Mouse (Mus musculus) C2C12 (cell line): ENCODE results near the gene Gpr171. TPM values are rescaled to one million over a fixed set of nuclear protein-coding genes. Genes with fewer than 3 reads are reported as not detected.

Source experiments
- H3K27me3 ChIP-seq: one replicate; pipeline ENCODE4 v1.6.1; 2011; ENCODE audit not compliant: control insufficient read depth, insufficient read depth, insufficient read length
- H3K36me3 ChIP-seq: one replicate; pipeline ENCODE4 v1.6.1; 2011; ENCODE audit not compliant: control insufficient read depth, insufficient read depth
- H3K4me3 ChIP-seq: one replicate; pipeline ENCODE4 v1.5.1; 2011; ENCODE audit warnings: mild to moderate bottlenecking, control low read depth; ENCODE audit not compliant: poor library complexity, insufficient read depth, severe bottlenecking
- H3K79me2 ChIP-seq: one replicate; pipeline ENCODE4 v1.6.1; 2011; ENCODE audit not compliant: control insufficient read depth, insufficient read depth
- H3K79me3 ChIP-seq: one replicate; pipeline ENCODE4 v1.6.1; 2011; ENCODE audit warnings: low read depth, control low read depth
- H3ac ChIP-seq: one replicate; pipeline ENCODE3; 2011; ENCODE audit warnings: low read depth; ENCODE audit not compliant: control insufficient read depth, insufficient read length
- CEBPB ChIP-seq: IDR thresholded peaks from one replicate; pipeline ENCODE4 v1.6.1; 2011; ENCODE audit warnings: low read depth, mild to moderate bottlenecking, control low read depth, moderate library complexity
- CTCF ChIP-seq: IDR thresholded peaks from one replicate; pipeline ENCODE4 v1.5.1; 2011; ENCODE audit not compliant: control insufficient read depth, insufficient read depth, insufficient read length
- FOSL1 ChIP-seq: IDR thresholded peaks from one replicate; pipeline ENCODE4 v1.8.0; 2011; ENCODE audit warnings: mild to moderate bottlenecking, low read length; ENCODE audit not compliant: poor library complexity, insufficient read depth, severe bottlenecking
- MAX ChIP-seq: IDR thresholded peaks from one replicate; pipeline ENCODE4 v1.6.1; 2011; ENCODE audit warnings: mild to moderate bottlenecking, control low read depth
- MYOD1 ChIP-seq: IDR thresholded peaks from one replicate; pipeline ENCODE4 v1.6.1; 2011; ENCODE audit warnings: low read depth; ENCODE audit not compliant: control insufficient read depth, insufficient read length
- MYOG ChIP-seq: IDR thresholded peaks from one replicate; pipeline ENCODE4 v1.6.1; 2011; ENCODE audit not compliant: control insufficient read depth, insufficient read length; ENCODE audit errors: extremely low read depth
- USF1 ChIP-seq: IDR thresholded peaks from one replicate; pipeline ENCODE4 v1.6.1; 2011; ENCODE audit warnings: low read depth, mild to moderate bottlenecking, control low read depth, moderate library complexity
- polyA plus RNA-seq: library from polyadenylated mRNA; unstranded; fragments of >200 nt; fragmentation: generic; extraction: Trizol; gene quantifications from one replicate; pipeline ENCODE4 v1.2.1, GENCODE M21; 2012; ENCODE audit warnings: missing spikeins

Gene Gpr171
- polyA plus RNA-seq, 1 experiment = not detected

GRCm38 (mm10) chr3:59065937-59066336 is 35.7 kb downstream of the Gpr171 start:
- TF ChIP-seq MAX = no peak
- TF ChIP-seq USF1 = no peak
- TF ChIP-seq CTCF = no peak
- TF ChIP-seq FOSL1 = no peak
- TF ChIP-seq MYOG = no peak
- TF ChIP-seq CEBPB = no peak
- TF ChIP-seq MYOD1 = no peak
- Histone ChIP-seq H3K36me3 (no peaks in the 10 kb centered on the region), H3K4me3 (no peak overlapping the region), H3K79me3 (no peaks in the 10 kb centered on the region), H3K79me2 (no peaks in the 10 kb centered on the region), H3ac (no peak overlapping the region), H3K27me3 (peaks cover 19% of the 10 kb centered on the region)

GRCm38 (mm10) chr3:59063431-59063830 is 38.2 kb downstream of the Gpr171 start:
- H3ac ChIP-seq = no peak overlapping the region
- no peaks in the 10 kb centered on the region for H3K79me2 ChIP-seq
- H3K27me3 ChIP-seq = peaks cover 19% of the 10 kb centered on the region
- H3K4me3 ChIP-seq = no peak overlapping the region
- TF ChIP-seq MYOG (no peak), USF1 (no peak), FOSL1 (no peak), CTCF (no peak)
- H3K79me3 ChIP-seq = no peaks in the 10 kb centered on the region
- H3K36me3 ChIP-seq = no peaks in the 10 kb centered on the region

DNA sequence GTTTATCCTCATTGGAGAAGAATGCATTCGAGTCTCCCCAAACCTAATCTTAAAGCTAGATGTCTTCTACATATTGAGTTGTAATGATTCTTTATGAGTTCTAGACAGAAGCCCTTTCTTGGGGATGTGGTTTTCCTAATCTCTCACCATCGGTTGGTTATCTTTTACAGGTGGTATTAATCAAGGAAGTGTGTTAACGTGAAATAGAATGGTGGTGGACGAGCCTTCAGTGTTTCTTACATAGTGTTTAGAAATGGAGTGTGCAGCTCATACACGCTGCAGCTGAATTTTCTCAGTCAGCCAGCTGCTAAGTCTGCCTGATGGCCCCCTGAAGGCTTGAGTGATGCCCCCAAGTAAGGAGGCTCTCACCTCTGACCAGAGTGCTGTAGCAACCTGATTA is 39.5 kb downstream of the Gpr171 start:
- Histone ChIP-seq H3K36me3 (no peaks in the 10 kb centered on the region), H3K79me3 (no peaks in the 10 kb centered on the region), H3ac (no peak overlapping the region), H3K79me2 (no peaks in the 10 kb centered on the region), H3K27me3 (peaks cover 15% of the 10 kb centered on the region), H3K4me3 (no peak overlapping the region)
- no peak for TF ChIP-seq MYOG
- no peak for TF ChIP-seq CTCF
- no peak for TF ChIP-seq MYOD1
- TF ChIP-seq FOSL1 = no peak
- no peak for TF ChIP-seq CEBPB
- TF ChIP-seq USF1 = no peak
- TF ChIP-seq MAX = no peak

GRCm38 (mm10) chr3:59060131-59060530 is 41.5 kb downstream of the Gpr171 start:
- TF ChIP-seq MYOG (no peak), CEBPB (no peak), USF1 (no peak), CTCF (no peak), MYOD1 (no peak), MAX (no peak), FOSL1 (no peak)
- Histone ChIP-seq H3ac (no peak overlapping the region), H3K36me3 (no peaks in the 10 kb centered on the region), H3K27me3 (peaks cover 15% of the 10 kb centered on the region), H3K4me3 (no peak overlapping the region), H3K79me2 (no peaks in the 10 kb centered on the region), H3K79me3 (no peaks in the 10 kb centered on the region)

DNA sequence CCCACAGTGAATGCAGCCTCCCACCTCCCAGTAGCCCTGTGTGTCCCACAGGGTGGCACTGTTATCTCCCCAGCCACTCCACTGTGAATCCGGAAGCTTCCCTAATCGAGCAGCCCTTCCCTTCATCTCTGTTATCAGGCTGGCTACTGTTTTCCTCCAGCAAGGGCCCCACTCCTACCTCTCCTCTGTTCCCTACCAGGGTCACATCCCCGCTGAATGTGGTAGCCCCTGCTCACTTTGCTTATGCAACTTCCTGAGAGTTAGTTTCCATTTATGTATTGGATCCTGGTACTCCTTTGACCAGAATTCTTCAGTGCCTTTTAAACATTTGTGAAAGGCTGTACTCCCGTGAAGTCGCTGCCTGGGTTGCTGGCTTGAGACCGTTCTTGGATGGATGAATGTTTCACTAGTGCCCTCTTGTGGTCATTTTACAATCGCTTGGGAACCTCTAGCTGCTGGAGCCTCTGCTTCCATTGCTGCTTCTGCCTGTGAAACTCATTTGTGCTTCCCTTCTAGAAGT is 42.5 kb downstream of the Gpr171 start:
- no peaks in the 10 kb centered on the region for H3K79me3 ChIP-seq
- TF ChIP-seq CTCF (peak; percentile 40), MYOG (no peak)
- peaks cover 15% of the 10 kb centered on the region for H3K27me3 ChIP-seq
- no peak overlapping the region for H3ac ChIP-seq
- no peaks in the 10 kb centered on the region for H3K79me2 ChIP-seq
- H3K36me3 ChIP-seq = no peaks in the 10 kb centered on the region
- no peak overlapping the region for H3K4me3 ChIP-seq

DNA sequence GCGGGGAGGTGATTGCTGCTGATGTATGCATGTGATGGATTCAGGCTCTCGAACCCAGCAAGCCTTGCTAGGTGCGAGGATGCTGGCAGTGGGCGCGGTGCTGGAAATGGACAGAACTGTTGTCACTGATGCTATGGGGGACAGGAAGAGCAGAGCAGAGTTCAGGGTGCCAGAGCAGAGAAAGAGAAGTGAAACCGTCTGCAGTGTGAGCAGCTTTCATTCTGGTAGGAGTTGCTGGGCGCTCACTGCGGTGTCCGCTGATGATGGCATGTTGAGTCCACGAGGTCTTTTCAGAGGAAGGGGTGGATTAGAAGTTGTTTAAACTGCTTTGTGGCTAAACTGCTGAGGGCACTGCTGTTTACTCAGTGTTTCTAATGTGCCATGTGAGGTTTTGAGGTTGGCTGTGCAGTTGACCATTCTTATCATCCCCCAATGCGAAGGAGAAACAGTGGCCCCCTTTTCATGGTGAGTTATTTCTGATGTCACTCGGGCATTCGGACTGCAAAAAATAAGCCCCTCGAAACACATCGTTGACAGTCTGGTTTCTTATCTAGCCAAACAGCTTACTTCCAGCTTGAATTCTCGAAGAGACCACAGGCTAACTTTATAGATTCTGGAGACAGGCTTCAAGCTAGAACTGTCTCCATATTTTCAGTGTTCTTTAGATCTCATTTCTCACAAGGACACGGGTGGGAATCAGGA is 46.6 kb downstream of the Gpr171 start:
- H3ac ChIP-seq = no peak overlapping the region
- no peak overlapping the region for H3K4me3 ChIP-seq
- no peaks in the 10 kb centered on the region for H3K27me3 ChIP-seq
- no peaks in the 10 kb centered on the region for H3K79me2 ChIP-seq
- H3K36me3 ChIP-seq = no peaks in the 10 kb centered on the region
- TF ChIP-seq MYOD1 (no peak), CTCF (no peak), USF1 (no peak), FOSL1 (no peak), CEBPB (no peak), MYOG (no peak), MAX (no peak)
- no peaks in the 10 kb centered on the region for H3K79me3 ChIP-seq

Other genes with a start within 250 kb of the Gpr171 start
- gene Clrn1, start 216.5 kb downstream of the Gpr171 start, polyA plus RNA-seq = 0.04 TPM
- gene Med12l, start 96.0 kb downstream of the Gpr171 start, polyA plus RNA-seq = not detected
- not detected for gene P2ry14, start 51.8 kb upstream of the Gpr171 start, polyA plus RNA-seq
- gene Gpr87, start 93.3 kb upstream of the Gpr171 start, polyA plus RNA-seq = not detected
- gene P2ry13, start 109.1 kb upstream of the Gpr171 start, polyA plus RNA-seq = not detected
- gene P2ry12, start 161.1 kb upstream of the Gpr171 start, polyA plus RNA-seq = not detected
- 0.04 TPM for gene Igsf10, start 242.6 kb upstream of the Gpr171 start, polyA plus RNA-seq